Mouse (Mus musculus) retina, postnatal 7 days (tissue): ENCODE results near the gene Ermp1.
A peak's percentile ranks its signal among the peaks of the same experiment; 100 is the strongest.

Experiments
- DNase-seq: peaks from one replicate; pipeline ENCODE4 v3.0.0-alpha.2; 2012; ENCODE audit warnings: low read depth, low spot score

Gene Ermp1

DNA sequence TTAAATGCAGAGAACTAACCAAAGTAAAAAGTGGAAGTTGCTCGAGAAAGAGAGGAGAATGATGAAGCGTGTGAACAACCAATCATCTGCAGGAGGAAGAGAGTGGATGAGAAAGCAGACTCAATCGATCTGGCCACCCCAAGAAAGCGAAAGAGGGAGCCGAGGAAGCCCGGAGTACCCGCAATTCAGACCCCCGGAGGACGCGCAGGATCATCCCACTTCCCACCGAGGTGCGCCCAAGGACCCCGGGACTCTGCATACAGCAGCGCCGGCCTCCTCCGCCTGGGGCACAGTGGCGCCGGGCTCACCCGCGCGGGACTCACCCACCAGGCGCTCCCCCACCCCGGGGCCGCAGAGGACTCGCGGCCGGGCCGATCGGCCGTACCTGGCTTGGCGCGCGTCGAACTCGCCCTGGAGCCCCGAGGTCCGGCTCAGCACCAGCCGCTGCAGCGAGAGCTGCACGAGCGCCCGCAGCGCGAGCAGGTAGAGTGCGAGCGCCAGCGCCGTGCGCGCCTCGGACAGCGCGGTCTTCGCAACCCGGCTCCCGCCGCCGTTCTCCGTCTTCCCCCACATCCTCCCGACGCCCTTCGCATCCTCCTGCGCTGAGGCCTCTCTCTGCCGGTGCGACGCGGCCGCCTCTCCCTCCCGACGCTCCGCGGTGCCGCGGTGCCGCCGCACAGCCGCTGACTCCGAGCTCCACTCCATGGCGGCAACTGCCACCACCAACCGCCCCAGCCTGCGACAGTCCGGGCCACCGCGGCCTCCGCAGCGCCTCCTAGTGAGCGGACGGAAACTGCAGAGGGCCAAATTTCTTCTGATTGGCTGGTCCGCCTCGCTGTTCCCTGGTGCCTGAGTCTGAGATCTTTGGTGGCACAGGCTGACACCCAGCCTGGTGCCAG lies at the start of gene Ermp1:
Gene Ermp1 (minus strand): TSS at position 765 of the 899 bp plus-strand sequence.
- peak; percentile 85 for DNase-seq

DNA sequence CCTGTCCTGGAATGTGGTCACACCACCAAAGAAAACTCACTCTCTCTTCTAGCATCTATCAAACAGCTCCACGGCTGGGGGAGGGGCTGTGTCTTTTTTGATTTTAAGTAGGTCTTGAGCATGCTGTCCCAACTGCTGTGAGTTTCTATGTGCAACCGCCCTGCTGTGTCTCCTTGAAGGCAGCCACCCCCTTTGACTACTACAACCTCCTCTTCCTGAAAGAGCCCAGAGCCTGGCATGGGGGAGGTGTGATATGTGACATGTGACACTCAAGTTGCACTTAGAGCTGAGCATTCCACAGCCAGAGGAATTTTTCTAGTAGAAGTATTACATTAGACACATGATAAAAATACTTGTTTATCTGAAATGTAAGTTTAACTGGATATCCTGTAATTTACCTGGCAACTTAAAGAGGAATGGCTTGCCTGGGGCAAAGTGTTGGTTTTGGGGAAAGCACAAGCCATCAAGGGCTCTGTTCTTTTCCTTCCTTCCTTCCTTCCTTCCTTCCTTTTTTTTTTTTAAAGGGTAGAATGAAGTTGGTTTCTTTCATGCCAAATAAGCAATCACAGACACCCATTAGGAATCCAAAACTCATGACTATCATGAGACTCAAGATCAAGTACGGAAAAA lies 49.1 kb upstream of the Ermp1 start, which contains the start of gene Mlana:
Gene Mlana (plus strand): TSS at position 580 of the 630 bp plus-strand sequence.
- no peak for DNase-seq

DNA sequence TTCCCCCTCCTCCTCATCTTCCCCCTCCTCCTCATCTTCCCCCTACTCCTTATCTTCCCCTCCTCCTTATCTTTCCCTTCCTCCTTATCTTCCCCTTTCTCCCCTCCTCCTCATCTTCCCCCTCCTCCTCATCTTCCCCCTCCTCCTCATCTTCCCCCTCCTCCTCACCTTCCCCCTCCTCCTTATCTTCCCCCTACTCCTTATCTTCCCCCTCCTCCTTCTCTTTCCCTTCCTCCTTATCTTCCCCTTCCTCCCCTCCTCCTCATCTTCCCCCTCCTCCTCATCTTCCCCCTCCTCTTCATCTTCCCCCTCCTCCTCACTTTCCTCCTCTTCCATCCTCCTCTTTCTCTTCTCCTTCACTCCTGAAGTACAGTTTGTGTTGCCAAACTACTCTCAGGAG lies 48.6 kb upstream of the Ermp1 start:
- DNase-seq: no peak

DNA sequence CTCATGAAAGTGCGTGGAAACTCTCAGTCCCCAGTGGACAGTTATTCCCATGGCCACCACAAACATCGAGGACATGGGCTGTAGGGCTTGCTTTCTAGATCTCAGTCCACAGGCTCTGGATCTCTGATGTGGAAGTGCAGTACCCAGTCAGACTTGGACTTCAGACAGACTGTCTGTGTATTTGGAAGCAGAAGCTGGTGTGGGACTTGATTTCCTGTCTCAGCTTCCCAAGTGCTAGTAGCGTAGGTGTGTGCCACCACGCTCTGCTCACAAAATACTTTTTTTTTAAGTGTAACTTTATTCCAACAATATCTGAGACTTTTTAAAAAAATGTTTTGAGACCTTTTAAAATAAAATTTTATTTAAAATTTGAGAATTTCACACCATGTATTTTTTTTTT lies 48.1 kb upstream of the Ermp1 start:
- no peak for DNase-seq

DNA sequence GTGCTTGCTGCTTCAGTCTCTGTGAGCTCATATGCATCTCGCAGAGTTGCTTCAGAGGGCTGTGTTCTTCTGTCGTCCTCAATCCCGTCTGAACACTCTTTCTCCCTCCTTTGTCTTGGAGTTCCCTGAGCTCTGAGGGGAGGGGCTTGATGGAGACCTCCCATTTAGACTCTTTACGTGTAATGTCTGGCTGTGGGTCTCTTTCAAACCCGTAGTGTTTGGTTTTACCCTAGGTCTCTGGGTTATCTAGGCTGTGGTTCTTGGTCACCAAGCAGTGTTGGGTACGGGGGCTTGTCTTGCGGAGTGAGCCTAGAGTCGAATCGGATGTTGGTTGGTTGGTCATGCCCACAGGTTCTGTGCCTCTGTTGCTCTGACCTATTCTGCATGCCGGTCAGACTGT lies 46.9 kb upstream of the Ermp1 start:
- DNase-seq: no peak

DNA sequence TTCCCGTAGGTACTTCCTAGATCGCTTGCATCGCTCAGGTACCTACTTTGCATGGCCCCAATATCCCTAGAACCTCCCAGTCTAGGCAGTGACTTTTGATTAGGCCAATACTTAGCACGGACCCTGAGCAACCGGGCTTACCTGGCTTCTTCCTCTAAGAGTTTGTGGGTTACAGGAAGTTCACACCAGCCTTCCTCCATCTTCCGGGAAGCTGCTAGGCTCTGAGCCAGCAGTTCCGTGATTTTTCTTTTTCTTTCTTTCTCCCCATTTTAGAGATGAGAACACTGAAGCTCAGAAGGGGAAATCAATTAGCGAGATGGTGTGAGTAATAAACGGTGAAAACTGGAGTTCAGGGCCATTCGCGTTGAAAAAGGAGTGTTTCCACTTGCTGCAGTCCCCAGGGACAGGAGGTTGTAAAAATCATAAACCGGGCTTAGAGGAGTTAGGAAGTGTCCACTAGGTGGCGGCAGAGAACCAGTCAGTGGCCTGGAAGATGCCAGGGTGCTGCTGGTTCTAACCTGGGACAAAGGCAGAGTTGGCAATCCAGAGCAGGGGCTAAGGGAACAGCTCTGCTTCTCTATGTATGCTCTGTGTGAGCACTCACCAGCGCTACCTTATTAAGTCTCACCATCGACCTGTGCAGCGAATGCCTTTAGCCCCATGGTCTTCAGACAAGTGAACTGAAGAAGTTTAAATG lies 35.8 kb upstream of the Ermp1 start:
- peak; percentile 65 for DNase-seq

DNA sequence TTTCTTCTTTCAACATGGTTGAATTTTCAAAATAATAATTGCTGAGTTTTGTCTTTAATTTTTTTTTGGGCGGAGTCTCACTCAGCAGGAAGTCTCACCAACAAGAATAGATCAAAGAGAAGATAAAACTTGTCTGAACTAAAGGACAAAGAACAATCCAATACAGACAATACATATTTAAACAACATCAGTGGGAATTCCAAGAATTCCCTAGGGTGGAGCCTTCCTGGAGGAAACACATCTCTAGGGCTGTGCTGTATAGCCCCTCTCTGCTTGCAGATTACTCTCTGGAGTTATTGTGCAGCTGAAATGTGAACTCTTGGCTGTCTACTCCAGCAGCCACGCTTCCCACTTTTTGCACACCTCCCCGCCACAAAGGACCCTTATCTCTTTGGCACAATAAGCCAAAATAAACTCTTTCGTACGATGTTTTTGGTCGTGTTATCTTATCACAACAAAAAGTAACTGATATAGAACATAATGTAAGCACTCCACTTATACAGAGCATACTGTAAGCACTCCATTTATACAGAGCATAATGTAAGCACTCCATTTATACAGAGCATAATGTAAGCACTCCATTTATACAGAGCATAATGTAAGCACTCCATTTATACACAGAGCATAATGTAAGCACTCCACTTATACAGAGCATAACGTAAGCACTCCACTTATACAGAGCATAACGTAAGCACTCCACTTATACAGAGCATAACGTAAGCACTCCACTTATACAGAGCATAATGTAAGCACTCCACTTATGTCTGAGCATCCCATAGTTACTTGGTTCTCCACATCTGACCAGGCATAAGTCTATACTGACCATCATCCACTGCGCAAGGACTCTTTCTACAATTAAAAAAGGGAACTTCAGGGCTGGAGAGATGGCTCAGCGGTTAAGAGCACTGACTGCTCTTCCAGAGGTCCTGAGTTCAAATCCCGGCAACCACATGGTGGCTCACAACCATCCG lies 32.3 kb upstream of the Ermp1 start:
- no peak for DNase-seq

DNA sequence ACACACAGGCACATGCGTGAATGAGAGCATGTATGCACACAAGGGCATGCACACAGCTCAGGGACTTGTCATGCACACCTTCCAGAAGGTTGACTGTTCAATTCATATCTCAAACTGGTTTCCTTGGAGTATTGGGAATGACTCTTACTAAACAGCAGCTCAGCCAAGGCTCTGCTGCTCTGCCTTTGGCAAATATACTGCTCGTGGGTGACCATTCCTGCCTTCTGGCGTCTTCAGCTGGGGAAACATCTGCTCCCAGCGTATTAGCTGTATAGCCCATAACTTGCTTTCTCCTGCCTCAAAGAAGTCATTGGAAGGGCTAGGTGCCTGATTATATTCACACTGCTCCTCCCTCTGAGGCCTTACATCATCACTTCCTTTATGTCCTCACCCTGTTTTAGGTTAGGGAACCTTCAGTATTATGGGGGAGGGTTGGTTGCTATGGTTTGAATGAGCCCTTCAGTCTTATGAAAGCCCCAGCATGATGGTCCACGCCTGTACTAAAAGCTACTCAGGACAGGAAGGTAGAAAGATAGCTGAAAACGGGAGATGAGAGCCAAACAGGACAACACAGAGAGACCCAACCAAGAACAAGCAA lies 30.1 kb upstream of the Ermp1 start:
- no peak for DNase-seq

DNA sequence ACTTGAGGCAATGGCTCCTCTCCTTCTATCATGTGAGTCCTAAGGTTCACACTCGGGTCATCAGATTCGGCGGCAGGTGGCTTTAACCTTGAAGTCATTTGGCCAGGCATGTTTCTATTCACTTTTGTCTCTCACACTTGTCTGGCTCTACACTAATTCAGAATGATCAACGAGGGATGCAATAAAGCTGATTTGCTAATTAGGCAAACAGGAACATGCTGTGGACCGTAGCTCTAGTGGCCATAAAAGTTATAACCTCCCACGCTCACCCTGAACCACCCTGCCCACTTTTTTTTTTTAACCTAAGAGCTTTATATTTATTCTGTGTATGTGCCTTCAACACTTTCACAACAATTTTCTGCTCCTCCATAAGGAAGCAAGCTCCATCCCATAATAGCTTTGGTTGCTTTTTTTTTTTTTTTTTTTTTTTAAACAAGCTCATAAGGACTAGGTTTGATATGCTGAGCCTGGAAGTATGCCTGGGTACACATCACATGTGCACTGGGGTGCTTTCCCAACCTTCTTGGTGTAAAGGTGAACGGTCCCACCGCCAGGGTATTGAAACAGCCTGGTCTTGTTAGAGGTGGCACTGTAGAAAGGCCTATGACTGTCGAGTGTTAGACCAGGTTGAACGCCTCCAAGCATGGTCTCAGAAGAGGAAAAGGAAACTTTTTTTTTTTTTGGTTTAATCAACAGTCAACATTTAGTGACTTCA lies 28.4 kb upstream of the Ermp1 start:
- DNase-seq: no peak

DNA sequence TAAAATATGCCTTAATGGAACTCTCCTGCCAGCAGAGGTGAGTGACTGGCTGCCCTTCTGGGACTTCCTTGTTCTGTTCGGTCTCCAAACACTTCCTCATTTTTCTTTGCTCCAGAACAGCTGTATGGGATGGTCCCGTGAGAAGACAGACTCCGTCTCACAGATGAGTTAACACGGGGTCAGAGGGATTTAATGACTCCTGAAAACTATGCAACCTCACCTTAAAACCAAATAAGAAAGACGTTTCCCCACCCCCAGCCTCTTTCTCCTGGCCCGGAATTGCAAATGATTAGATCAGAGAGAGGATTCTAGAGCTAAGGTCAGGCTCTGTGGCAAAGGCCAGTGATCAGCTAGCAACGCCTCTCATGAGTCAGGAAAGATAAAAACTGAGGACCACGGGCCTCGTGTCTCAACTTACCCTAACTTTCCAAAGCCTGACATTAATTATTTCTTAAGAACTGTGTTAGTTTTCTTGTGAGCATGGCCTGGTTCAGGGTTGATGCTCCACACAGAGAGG lies 27.4 kb upstream of the Ermp1 start:
- no peak for DNase-seq

DNA sequence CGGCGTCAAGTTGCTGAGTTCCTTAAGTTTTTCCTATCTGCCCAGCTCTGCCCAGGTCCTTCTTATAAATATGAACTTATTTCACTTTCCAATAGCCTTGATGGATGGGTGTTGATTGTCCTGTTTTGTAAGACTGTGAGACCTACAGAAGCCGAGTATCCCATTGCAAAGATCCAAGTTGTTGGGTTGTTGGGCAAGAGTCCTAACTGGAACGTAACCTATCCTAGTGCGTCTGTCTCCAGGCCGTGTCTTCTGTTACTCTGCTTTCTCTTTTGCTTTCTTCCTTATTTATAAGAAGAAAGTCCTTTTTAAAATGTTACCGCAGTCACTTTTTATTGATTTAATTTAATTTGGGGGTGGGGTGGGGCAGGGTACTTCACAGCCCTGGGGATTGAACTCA lies 26.7 kb upstream of the Ermp1 start:
- DNase-seq: no peak

DNA sequence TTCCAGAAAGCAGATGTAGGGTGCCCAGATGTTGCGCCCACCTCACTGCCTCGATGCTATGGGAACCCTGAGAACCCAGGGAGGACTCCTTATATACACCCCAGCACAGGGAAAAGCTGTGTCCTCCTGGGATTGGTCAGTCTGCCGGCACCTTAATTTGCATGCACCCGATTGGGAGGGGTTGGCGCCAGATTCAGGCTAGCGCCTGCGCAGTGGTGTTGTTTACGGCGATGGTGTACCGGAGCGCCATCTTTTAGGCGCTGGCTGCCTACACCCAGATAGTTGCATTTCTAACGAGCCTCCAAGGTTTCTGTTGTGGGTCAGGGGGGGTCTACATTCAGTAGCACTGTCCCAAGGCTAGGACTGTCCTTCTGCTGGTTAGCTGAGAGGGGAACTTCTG lies 24.4 kb upstream of the Ermp1 start:
- no peak for DNase-seq

DNA sequence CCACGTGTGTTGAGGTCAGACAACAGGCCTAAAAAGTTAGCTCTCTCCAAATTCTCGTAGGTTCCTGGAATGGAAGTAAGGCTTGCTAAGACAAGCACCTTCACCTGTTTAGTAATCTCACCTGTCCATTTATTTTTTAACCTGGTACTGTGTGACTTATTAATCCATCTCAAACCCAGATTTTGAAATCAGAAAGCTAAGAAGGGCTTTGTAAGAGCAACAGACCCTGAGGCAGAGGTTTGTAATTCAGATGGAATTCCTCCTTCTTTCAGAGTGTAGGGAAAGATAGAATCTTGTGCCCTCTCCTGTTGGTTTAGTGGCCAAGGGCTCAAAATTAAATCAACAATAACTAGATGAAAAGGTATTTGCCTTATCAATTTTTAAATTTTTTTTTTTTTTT lies 22.9 kb upstream of the Ermp1 start:
- no peak for DNase-seq

DNA sequence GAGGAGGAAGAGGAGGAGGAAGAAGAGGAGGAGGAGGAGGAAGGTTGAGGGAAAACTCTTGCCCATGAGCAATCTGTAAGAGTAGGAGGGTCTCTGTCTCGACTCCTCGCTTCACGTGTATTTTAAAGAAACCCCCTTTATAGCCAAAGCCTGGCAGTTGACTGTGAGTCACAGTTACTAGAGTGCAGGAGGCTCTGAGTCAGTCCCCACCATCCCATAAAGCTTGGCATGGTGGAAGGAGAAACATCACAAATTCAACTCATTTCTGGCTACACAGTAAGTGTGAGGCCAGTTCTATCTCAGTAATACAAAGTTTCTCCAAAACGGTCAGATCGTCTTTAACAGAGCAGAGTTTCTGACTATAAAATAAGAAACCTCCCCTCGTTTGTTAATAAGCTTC lies 22.0 kb upstream of the Ermp1 start:
- DNase-seq: no peak

DNA sequence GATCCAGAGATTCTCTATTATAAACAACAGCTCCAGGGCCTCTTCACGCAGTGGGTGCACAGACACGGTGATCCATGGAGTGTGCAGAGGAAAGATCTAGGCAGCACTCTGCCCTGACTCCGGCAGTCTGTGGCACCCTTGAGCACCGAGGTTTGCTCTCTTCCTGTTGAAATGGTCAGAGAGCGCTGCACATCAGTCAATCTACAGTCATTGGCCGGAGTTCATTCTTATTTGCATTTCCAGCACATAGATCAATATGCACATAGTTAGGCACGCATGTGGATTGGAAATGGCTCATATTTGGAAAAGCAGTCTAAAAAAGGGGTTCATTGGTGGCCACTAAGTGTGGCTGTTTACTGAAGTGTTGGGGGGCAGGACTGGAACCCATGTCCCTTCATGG lies 19.9 kb upstream of the Ermp1 start:
- DNase-seq: no peak

DNA sequence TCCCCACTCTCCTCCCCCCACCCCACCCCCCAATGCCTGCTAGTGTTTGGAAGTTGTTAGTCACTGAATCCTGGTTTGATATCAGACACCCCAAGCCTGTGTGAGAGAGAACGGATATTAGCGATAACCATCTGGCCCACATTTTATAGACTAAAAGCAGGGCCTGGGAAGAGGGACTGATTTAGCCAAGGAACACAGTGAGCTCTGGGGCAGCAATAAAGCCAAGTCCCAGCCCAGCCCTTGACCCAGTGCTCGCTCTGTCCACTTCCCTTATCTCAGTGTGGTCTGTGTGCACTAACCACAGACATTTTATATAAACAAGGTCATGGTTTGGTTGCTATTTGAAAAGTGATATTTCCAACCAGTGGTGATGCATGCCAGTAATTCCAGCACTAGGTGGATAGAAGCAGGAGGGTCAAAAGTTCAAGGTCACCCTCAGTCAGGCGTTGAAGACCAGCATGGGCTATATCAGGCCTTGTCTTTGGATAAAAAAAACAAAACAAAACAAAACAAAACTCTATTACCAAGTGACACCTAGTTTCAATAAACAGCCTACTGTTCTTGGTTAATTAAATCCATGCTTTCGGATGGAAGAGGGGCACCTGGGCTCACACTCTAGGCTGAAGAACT lies 18.9 kb upstream of the Ermp1 start:
- no peak for DNase-seq

DNA sequence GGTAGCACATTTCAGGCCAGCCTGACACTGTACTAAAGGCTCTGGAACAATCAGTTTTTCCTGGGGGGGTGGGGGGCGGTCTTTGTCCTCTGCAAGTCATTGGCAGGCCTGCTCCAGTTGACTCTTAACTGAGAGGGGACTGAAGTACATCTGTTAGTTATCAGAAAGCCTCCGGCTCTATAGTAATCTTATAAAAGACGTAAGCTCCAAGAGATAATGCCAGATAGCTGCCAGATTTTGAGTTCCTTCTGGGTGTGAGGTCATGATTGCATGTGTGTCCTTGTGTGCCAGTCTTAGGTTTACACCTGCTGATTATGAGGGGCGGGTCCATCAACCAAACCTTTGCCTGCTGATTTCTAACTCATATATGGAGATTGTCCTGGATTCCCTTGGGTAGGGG lies 17.9 kb upstream of the Ermp1 start:
- DNase-seq: no peak

DNA sequence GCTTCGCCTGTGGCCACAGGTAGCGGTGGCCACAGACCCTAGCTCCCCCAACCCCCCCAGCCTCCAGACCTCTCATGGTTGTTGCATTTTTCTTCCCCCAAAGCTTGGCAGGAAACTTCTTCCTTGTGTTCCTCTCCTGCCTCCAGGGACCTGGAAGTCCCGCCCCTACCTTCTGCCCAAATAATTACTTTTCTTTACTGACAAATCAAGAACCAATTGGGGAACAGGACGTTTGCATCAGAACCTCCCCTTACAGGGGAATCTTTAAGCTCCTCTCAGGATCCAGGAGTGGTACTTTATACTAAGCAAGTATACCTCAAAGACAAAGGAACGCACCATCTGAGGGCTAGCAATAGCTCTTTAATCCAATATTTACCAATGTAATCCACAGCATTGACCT lies 16.7 kb upstream of the Ermp1 start:
- DNase-seq: no peak

DNA sequence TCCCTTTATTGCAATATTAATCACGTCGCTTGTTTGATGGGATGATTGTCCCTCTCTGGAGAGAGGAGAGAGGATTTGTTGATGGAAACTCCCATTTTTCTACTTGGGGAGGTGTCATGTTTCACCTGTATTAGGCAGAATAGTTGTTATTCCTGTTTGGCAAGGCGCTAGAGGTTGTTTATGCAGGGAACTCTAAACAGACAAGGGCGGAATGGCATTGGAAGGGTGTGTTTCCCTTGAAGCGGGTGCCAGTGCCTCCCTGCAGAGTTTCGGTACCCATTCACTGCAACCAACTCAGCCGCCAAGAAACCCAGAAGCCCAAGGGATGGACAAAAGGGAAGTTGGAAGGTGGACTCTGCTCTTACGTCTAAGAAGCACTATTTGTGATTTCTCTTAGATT lies 15.6 kb upstream of the Ermp1 start:
- DNase-seq: no peak
